Mouse (Mus musculus) left cerebral cortex, postnatal 4 days (tissue): Measurements from ENCODE around the gene Gm20388. TPM values are rescaled to one million over a fixed set of nuclear protein-coding genes. Genes with fewer than 3 reads are reported as not detected.

ENCODE experiments used
- DNase-seq: peaks from one replicate; pipeline ENCODE4 v3.0.0-alpha.2; 2022
- intact Hi-C: fragments of 180-260 bp; cut with DNase I; formaldehyde crosslinking; loops from one replicate; pipeline ENCODE4 v1.15.1; 2025
- total RNA-seq, 2 experiments: library from RNA; stranded (reverse); gene quantifications; 2 replicates each; pipeline ENCODE4 v1.2.3; 2021

Gene Gm20388
- total RNA-seq, 2 experiments from 2014 or later, result 6.5 to 12.8 TPM

DNA sequence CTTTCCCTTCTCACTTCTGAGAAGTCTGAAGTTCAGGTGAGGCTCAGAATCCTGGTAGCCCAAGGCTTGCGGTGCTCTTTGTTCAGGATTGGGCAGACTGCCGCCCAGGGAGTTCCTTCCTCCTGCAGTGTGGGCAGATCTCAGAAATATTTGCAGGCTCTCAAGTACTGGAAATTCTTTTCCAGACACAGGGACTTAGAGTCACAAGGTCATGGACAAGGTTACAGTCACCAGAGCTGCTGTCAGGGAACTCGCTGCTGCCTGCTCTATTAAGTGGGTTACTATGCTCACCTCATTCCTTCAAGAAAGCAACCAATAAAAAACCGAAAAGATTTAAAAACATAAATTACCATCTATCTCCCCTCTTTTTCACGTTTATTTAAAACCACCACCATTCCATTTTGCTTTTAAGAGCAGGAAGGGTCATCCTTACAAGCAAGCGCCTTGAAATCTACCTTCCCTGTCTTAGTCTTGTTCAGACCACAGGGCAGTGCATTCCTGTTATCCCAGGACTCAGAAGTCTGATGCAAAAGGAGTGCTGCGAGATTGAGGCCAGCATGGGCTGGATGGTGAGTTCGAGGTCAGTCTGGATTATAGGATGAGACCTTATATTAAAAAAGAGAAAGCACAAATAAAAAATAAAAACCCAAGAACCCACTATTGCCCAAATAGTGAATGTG, 4320.0 kb downstream of the Gm20388 start:
- DNase-seq, result no peak
- intact Hi-C loops, result loop anchor here (5.0 kb wide), 3 partner anchors 117 to 178 kb away; no protein-coding TSS in a partner anchor

- DNase-seq, result peak; percentile 95
- intact Hi-C loops, result loop anchor here (5.0 kb wide), 3 partner anchors 116 to 179 kb away; no protein-coding TSS in a partner anchor
These were observed 4320.5 kb downstream of the Gm20388 start, which contains the start of gene Galnt2 for GRCm38 (mm10) chr8:124231176-124231484. Gene Galnt2, plus strand, starts transcription at chr8:124231391.

GRCm38 (mm10) chr8:124231485-124232279, 4321.0 kb downstream of the Gm20388 start:
- DNase-seq, result peak; percentile 53
- intact Hi-C loops, result loop anchor here (5.0 kb wide), 3 partner anchors 116 to 179 kb away; no protein-coding TSS in a partner anchor

DNA sequence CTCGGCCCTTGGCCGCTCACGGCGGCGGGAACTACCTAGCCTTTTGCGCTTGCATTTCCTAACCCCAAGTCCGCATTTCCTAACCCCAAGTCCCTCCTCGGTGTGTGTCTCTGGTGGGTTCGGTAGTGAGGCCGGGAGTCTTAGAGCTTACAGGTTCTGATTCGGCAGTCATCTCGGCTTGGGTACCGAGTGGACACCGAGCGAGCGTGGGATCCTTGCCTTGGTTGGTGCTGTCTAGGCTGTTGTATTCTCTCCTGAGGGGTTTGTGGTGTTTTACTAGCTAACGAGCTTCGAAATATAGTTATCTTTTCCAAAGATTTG, 4321.6 kb downstream of the Gm20388 start:
- intact Hi-C loops, result loop anchor here (5.0 kb wide), 3 partner anchors 115 to 180 kb away; no protein-coding TSS in a partner anchor
- no peak for DNase-seq

GRCm38 (mm10) chr8:124234496-124234895, 4323.9 kb downstream of the Gm20388 start:
- DNase-seq, result no peak
- intact Hi-C loops, result loop anchor here (5.0 kb wide), 3 partner anchors 113 to 182 kb away; no protein-coding TSS in a partner anchor

DNA sequence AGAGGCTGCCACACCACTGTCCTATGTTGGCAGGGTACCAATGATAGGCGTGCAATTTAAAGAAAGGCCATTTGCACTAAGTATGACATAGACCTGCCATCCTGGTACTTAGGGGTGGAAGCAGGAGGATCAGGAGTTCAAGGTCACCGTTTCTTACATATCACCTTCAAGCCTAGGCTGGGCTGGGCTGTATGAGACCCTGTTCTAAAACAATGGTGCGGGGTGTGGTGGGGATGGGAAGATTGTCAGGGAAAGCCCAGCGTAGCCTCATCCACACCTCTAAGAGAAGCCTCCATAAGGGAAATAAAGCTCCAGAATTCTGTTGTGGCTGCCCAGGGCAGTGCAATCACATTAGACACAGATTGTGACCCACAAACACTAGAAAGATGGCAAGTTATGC, 4324.9 kb downstream of the Gm20388 start:
- intact Hi-C loops, result no loop called here
- no peak for DNase-seq

- no peak for DNase-seq
These were observed 4328.7 kb downstream of the Gm20388 start for GRCm38 (mm10) chr8:124239350-124239749.

DNA sequence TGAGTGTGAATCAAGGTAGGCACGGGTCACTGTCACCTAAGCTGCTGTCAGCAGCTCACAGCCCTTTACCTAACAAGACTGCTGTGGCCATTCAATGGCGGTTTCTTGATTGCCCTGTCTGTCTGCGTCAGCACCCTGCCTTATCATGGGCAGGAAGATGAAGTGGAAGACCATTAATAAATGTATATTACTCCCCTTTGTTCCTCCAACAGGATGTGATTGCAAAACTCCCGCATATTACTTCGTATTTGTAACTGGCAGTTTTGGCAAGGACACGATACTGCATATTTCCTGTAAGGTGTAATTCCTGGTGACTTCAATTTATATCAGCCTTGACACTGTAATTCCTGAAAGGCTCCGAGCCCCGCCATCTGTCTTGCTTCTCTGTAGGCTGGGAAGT, 4330.3 kb downstream of the Gm20388 start:
- intact Hi-C loops, result no loop called here
- no peak for DNase-seq

More at GRCm38 (mm10) chr8:124239350-124239749, 4328.7 kb downstream of the Gm20388 start:
- intact Hi-C loops, result no loop called here

DNA sequence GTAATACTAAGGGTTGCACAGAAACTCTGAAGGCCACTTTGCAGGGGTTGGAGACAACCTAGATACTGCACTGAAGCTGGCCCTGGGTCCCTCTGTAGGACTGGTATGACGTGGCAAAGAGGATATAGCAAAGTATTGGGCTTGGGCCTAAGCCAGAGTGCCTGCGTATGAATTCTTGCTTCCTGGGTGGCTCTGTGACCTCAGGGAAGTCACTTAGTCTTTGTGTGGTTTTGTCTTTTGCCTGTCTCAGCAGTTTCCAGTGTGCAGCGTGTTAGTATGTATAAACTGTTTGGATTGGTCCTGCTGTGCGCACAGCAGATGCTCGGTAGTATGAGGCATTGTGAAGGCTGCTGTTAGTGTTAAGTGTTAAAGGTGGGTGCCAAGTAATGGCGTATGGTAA, 4331.6 kb downstream of the Gm20388 start:
- DNase-seq, result no peak
- intact Hi-C loops, result no loop called here

- no peak for DNase-seq
- intact Hi-C loops, result no loop called here
These were observed 4332.3 kb downstream of the Gm20388 start for GRCm38 (mm10) chr8:124242913-124243312.

GRCm38 (mm10) chr8:124247581-124247980, 4336.9 kb downstream of the Gm20388 start:
- intact Hi-C loops, result no loop called here
- DNase-seq, result no peak

DNA sequence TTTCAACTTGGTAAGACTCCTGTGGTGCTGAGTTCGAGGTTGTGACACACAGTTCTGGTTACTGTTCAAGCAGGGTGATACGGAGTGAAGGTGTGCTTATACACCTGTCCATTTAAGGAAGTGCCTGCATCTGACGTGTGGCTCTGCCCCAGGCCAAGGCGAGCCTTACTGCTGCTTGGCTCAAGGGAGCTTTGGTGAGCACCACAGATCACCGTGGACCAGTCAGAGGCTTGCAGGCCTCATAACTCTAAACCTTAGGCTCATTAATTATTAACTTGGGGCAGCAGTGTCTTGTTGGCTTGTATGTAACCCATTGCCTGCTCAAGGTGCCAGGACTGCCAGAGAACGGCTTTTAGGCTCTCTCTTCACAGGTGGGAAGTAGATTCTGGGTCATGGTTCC, 4338.0 kb downstream of the Gm20388 start:
- DNase-seq, result no peak
- intact Hi-C loops, result no loop called here

GRCm38 (mm10) chr8:124250255-124250654, 4339.6 kb downstream of the Gm20388 start:
- DNase-seq, result no peak
- intact Hi-C loops, result no loop called here

GRCm38 (mm10) chr8:124250785-124251184, 4340.1 kb downstream of the Gm20388 start:
- intact Hi-C loops, result no loop called here
- no peak for DNase-seq

- intact Hi-C loops, result no loop called here
- DNase-seq, result no peak
These were observed 4341.9 kb downstream of the Gm20388 start for GRCm38 (mm10) chr8:124252533-124252950.

DNA sequence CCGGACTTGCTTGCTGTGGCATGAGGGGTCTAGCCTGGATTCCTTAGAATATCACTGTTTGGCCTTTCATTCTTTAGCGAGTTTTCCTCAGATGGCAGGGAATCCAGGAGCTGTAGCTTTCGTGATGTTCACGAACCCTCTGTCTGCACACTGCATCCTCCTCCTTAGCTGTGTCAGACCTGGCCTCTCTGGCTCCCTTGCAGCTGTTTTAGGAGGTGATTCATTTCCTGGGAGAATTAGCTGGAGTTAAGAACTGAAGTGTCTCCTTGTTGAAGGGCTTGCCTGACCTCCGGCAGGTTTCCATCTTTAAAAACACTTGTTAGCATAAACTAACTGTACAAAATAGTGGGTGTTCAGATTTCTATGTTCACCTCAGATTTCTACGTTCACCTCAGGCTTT, 4343.3 kb downstream of the Gm20388 start:
- no peak for DNase-seq
- intact Hi-C loops, result no loop called here

- intact Hi-C loops, result no loop called here
- no peak for DNase-seq
These were observed 4346.2 kb downstream of the Gm20388 start for GRCm38 (mm10) chr8:124256841-124257240.

DNA sequence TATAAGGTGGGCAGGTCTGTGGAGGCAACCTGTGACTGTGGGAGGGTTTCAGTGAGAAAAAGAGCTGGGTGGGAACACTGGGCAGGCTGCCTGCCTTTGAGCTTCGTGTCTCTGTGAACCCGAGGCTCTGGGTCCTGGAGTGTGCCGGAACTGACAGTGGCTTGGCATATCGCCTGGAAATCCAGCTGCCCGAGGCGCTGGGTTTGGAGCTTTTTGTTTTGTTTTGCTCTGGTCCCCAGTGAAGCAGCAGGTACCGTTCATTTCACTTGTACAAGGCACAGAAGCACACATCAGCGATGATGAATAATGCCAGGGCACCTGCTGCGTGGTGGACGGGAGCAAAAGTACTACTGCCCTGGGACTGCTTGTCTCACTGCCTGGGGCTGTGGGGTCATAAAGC, 4346.7 kb downstream of the Gm20388 start:
- intact Hi-C loops, result no loop called here
- peak; percentile 84 for DNase-seq

- no peak for DNase-seq
- intact Hi-C loops, result no loop called here
These were observed 4348.5 kb downstream of the Gm20388 start for GRCm38 (mm10) chr8:124259146-124259545.

- intact Hi-C loops, result no loop called here
- no peak for DNase-seq
These were observed 4349.3 kb downstream of the Gm20388 start for GRCm38 (mm10) chr8:124259925-124260324.

GRCm38 (mm10) chr8:124260371-124260770, 4349.7 kb downstream of the Gm20388 start:
- DNase-seq, result no peak
- intact Hi-C loops, result no loop called here

GRCm38 (mm10) chr8:124263058-124263457, 4352.4 kb downstream of the Gm20388 start:
- intact Hi-C loops, result no loop called here
- DNase-seq, result no peak
